Mouse (Mus musculus): ENCODE measurements around the gene Tmprss7.

The Tmprss7 gene

DNA sequence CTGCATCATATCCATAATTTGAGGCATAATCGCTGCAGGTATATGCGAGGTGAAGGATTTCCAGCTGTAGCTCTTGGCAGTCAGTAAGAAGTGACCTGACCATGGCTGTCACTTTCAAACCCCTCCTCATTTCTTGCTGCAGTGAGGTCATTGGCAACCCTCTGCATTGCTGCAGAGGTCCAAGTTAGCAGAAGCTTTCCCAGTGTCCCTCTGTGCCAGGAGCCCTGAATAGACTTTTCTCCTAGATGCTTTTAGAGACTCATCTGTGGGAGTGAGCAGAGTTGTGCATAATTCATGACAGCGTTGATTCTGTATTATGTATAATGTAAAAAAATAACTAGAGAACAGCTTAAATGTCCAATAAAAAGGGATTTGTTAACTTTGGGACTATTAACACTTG lies 8.2 kb downstream of the Tmprss7 start:
- no peak for DNase-seq (ENCODE audit: low spot score)

DNA sequence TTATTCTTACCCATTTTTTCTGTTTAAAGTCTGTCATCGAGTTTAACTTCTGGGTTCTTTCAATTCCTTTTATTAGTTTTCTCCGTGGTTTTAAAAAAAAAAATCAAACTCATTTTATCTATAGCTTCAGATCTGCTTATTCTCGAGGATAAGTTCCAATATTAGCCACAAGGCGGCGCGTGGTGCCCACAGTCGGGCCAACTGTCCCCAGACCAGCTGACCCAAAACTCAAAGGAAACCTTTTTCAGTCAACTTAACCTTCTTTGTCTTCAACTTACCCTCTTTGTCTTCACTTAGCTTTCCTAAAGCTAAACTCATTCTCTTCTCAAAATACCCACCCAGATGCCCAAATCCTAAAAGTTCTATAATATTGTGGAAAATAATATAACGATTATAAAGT lies 8.6 kb downstream of the Tmprss7 start:
- DNase-seq (ENCODE audit: low spot score), result peak; percentile 73

DNA sequence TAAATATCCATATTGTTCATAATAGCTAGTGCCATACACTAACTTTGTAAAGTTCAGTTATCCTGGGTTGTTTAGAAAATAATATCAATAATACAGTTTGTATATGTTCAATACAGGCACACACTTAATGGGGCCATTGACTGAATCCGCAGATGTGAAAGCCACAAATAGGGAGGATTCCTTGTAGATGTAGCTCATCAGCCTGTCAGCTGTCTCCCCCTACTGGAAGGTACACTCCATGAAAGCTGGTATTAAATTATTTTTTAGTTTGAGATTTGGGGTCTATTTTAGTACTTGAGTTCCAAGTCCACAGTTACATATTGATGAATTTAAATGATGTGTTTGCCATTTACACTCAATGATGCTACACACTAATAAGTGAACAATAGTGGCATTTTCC lies 17.0 kb downstream of the Tmprss7 start:
- DNase-seq (ENCODE audit: low spot score), result no peak

DNA sequence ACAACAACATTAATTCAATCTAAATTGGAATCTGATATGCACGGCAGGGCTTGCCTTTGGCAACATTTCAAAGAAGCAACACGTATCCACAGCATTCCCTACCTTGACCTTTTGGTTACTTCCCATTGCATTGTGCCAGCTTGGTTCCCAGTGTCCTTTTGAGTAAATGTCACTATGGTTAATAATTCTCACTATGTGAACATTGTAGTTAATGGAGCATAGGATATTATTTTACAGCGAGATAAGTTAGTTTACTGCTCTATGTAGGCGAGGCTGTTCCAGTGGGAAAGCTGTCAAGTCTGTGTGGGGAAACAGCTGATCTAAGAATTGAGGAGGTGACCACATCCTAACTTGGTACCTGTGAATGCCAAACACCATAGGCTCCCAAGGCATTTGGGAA lies 23.5 kb downstream of the Tmprss7 start:
- DNase-seq (ENCODE audit: low spot score), result no peak

DNA sequence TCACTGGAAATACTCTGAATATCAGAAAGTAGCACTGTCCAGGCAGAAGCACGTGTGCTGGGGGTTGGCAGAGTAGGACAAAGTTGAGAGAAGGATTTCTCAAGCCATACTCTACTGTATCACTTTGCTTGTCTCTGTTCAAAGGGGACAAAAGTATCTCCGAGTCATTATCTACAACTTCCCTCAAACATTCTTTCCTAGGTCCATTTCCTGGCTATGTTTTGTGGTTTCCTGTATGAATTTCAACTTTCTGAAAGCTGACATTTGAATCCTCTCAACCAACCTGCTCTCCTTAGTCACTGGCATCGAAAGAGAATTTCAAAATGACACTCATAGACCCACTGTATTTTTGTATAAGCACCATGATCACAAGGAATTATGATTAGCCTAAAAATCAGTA lies 25.3 kb downstream of the Tmprss7 start:
- DNase-seq (ENCODE audit: low spot score), result no peak

DNA sequence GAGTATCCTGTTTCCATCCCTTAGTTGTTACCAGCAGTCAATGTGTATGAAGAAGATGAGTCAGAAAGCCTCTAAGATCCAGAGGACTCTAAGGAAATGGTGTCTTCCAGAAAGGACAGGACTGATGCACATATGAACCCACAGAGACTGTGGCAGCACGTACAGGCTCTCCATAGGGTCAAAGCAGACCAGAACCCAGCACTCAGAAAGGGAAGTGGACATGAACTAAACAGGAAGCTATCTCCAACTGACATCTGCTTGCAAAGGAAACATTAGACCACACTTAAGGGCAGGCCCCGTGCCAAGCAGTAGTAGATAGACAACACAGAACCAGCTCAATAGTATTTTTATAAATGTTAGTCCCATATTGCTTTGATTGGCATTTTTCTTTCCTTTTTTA lies 27.3 kb downstream of the Tmprss7 start:
- DNase-seq (ENCODE audit: low spot score), result no peak

DNA sequence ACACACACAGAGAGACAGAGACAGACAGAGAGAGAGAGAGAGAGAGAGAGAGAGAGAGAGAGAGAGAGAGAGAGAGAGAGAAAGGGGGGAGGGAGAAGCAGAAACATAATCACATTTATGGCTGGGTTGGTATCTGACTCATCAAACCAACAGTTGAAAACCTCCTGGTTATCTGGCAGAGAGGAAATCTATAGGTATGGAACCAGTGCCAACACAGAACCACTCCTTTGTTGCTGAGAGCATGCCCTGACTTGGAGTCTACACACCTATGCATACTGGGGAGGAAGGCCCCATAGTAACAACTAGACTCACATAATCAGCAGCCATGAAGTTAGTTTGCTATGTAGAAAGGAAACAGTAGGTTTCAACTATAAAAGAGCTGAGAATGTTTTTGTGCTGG lies 31.1 kb downstream of the Tmprss7 start:
- no peak for DNase-seq (ENCODE audit: low spot score)

DNA sequence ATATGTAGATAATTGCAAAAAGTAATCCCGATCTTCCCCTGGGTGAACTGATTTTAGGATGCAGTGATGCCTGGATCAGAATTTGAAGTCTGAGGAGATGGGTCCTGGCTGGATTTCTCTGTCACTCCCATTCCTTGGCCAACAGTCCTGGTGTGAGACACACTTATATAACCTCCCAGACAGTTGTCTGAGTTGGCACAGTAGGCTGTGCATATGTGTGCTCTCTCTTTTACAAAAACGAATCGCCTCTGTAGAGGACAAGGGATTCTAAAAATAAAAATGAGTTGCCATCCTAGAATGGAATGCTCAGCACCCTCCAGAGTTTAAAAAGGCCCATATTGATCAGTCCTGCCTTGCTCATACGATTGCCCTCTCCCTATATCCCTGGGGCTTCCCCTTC lies 33.9 kb downstream of the Tmprss7 start:
- DNase-seq (ENCODE audit: low spot score), result no peak

DNA sequence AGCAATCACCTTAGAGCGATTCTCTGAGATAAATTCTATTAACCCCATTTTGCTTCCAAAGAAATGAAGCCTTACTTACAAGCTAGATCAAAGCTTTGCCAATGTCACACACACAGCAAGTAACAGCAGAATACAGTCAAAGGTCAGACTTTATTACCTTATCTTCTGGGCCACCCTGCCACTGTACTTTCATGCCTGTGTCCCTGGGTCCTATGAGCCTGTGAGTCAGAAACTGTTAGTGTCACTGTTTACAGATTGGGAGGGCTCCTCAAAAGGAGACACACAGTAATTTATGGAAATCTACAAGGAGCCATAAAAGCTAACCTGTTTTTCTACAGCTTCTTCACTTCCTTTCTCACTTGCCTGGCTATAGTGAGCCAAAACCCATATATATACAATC lies 35.2 kb downstream of the Tmprss7 start:
- no peak for DNase-seq (ENCODE audit: low spot score)

DNA sequence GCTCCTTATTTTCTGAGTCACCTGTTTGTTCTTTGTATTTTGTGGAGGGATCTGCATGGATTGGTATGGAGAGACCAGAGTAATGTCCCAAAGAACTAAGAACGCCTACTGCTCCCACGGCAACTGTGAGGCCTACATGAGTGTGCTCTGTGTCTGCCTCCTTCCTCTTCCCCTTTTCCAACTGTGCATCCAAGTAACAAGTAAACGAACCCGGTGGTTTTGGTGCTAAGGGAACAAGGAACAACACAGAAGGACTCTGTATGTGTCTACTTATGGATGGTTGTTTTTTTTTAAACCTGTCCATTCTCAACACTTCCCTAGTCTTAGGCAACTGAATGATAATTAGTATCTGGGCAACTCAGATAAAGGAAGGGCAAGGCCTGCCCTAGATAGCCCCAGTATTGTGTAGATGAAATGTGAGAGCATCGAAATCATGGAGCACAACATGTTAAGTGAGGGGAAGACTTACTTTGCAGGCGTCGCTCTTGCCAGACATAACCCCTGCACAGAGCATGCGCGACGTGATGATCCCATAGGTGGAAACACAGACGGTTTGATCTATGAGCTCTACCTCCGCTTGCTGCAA lies 35.8 kb downstream of the Tmprss7 start:
- DNase-seq (ENCODE audit: low spot score), result no peak

DNA sequence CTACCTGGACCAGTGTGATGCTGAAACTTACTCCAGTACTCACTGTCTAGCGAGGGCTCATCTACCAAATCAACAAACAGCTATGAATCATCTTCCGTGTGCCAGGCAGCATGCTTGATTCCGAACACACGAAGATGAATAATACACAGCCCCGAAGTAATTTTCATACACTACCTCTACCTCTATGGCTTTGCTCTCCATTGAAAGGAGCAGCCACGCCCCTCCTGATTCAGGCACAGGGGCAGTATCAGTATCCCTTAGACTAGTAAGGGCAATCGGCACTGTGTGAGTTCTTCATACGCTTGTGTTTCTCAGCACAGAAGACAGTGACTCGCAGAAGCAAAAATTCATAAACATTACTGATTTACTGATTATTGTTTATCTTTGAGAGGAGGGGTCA lies 39.0 kb downstream of the Tmprss7 start:
- no peak for DNase-seq (ENCODE audit: low spot score)

DNA sequence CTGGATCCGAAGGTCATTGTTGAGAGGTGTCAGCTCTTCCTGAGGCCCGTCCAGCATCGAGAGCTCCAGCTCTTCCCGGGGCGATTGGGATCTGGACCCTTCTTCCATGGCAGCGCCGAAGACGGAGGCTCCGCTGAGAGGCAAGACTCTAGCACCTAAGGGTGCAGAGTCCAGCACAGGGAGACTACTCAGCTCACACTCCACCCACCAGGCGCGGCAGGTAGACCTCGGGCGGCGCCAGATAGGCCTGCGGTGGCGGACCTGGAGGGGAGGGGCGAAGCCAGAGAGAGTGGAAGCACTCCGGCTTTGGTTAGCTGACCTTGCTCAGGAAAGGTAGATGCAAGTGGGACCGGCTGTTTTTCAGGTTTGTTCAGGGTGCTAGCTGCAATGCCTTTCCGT lies 39.5 kb downstream of the Tmprss7 start, which contains the start of gene BC016579:
BC016579 (minus strand) TSS at position 135 of the 399 bp plus-strand sequence.
- DNase-seq (ENCODE audit: low spot score), result peak; percentile 15

DNA sequence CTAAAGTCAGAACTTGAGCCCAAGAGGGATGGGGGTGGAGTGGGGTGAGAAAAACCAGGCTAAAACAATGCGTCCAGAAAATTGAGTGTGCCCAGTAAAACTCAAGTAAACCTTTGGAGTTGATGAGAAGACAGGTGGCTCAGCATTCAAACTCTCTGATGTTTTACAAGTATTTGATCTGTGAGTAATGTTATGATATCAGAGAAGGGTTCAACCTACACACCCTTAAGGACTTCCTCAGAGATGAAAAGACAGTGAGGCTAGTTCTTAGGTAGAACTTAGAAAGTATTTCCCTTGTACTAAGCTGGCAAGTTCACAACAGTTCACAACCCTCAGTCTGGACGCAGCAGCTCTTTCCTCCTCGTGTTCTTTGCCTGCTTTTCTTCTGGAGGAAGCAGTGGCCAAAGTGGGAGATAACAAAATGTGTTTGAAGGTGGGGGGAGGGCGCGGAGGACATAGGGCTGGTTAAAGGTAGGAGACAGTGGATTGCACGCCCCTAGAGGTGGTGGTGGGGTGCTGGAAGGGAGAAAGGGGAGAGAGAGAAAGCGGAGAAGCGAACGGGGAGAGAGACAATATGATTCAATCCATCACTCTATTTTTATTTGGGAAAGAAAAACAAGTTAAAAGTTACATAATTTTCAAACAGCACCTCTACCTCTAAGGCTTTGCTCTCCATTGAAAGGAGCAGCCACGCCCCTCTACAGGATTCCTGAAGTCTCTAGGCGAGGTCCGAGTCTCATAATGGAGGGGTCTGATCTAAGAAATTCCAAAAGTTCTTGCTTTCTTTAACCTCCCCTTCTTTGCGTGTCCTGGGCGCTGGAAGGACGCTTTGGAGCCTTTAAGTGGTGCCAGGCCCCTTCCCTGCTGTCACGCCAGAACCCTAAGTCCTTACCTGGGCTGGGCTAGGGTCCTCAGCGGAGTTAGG lies 40.2 kb downstream of the Tmprss7 start:
- no peak for DNase-seq (ENCODE audit: low spot score)

DNA sequence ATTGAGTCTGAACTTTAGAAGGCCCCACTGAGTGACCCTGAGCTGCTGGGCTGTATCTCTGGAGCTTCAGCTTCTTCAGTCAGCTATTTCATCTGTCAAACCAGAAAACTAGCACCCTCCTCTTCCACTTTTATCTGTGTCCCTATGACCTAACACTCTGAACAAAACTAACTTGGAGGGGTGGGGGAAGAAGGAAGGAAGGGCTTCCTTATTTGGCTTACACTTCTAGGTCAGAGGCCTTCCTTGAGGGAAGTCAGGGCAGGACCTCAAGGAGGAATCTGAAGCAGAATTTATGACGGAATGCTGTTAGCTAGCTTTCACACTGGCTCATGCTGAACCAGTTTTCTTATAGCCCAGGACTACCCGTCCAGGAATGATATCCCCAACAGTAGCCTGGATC lies 42.0 kb downstream of the Tmprss7 start:
- no peak for DNase-seq (ENCODE audit: low spot score)

DNA sequence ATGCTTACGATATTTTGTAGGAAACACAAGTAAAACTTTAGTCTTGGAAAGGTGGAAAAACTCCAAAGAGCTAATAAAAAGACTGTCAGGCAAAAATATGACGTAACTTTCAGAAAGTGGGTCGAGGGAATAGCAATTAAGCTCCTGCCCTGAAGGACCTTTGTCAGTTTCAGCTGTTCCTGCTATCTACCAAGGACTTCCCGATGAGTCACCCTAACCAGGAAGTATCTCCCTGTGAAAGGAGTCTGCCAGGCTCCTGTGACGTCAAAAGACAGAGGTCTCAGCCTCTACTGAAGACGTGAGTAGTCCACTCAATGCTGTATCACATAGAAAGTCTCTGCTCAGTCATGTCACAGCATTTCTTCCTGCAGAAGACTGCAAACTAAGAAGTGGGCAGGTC lies 49.1 kb downstream of the Tmprss7 start:
- DNase-seq (ENCODE audit: low spot score), result no peak

DNA sequence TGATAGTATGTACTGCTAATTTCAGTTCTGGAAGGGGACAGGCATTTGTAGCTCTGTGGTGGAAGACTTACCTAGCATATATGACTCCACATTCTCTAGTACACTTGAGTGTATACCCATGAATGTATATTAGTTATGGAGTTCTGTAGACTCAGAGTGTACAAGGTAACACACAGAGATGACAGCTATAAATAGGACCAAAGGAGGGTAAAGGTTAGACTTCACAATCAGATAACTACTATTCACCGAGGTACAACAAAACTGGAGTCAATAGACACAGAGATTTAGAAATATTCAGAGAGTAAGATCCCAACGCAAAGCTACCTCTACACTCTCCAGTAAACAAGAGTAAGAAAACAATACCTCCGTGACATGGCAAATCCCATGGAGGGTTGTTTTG lies 49.5 kb downstream of the Tmprss7 start:
- DNase-seq (ENCODE audit: low spot score), result no peak

DNA sequence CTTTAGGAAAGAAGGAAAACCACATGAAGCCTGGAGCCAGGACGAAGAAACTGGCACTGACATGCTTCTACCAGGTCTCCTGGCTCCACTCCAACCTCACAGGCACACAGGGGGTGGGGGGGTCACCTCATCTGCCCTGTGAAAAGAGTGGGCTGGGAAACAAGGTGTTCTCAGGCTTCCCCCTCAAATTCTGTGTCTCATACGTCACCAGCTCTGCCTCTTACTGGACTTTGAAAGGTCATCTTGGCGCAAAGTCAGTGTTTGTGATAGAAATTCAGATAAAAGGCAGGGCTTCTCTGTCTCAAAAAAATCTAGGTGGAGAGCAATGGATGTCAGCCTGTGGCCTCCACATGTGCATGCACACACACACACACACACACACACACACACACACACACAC lies 52.2 kb downstream of the Tmprss7 start:
- no peak for DNase-seq (ENCODE audit: low spot score)

DNA sequence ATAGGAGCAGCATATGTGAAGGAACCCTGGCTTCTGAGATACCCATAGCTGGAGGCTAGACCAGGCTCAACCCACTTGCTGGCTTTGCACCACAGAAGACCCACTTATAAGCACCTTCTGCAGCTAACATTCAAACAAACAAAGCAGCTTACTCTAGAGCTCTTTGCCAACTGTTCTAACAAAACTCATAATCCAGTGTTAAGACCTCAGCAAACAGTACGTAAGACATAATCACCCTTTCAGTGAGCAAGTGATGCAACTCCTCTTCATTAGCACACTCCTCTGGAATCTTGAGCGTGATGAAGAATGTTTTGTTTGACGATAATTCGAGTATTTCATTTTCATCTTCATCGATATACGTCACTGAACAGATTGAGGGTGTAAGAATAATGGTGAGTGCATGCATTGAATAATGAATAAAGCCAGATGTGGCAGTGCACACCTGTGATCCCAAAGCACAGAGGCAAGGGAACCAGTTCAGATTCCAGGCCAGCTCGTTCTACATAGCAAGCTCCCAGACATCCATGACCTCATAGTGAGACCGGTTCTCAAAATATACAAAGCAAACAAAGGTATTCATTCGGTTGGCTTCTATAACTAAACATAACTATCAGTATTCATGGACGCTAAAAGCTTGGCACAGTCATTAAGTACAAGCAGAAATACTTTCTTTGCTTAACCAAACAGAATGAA lies 53.2 kb downstream of the Tmprss7 start:
- no peak for DNase-seq (ENCODE audit: low spot score)

DNA sequence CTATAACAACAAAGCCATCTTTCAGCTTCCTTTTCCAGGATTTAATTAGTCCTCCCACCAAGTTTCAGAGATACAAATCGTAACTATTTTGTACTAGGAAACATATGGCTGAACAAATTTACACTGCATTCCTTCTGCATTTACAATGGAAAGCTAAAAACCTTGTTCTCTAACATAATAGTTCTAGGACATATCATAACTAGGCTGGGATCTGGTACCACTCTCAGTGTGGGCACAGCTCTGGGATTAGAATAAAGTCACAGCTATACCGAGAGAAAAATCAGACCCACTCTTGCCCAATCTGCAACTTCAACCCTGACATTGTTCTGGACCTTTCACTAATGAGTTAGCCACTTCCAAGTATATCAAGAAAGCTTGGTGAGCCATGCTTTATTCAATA lies 57.6 kb downstream of the Tmprss7 start:
- no peak for DNase-seq (ENCODE audit: low spot score)

DNA sequence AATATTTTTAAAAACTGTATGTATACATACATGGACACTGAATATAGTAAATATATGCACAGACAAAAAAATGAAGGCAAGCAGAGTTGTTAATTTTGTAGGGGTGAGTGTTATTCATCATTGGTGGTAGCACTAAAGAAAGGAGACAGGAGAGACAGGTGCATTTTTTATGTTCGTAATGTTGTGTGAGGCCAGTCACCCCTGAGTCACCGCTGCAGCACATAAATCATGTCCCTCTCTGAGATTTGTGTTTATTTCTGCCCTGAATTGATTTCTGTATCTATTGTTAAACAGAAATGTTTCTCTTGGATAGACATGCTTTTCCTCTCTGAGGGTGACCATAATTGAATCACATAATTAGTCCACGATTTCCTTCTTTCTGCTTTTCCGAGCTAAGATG lies 61.0 kb downstream of the Tmprss7 start:
- no peak for DNase-seq (ENCODE audit: low spot score)

DNA sequence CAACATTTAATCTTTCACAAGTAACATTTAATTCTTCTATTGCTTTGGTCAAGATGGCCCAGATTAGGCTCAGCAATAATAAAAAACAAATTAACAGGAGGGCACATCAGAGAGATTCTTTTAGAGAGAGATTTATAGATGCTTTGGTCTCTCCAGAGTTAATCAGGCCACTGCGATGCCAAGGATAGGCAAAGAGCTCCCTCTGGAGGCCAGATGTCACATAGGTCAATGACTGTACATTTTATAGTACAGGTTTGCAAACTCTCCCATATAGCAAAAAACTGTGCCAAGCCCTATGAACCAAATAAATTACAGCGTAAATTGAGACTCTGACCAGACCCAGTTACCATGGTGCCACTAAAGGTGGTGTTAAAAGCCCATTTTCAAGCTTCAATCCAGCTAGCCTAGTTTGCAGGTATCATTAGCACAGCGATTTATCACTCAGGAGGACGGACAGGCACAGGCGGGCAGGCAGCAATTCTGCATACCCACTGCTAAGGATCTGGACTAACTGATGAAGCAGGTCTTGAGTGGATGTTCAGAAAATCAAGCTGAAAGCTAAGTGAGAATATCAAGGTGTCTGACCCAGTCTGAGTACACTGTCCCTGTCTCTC lies 63.0 kb downstream of the Tmprss7 start:
- DNase-seq (ENCODE audit: low spot score), result peak; percentile 54

DNA sequence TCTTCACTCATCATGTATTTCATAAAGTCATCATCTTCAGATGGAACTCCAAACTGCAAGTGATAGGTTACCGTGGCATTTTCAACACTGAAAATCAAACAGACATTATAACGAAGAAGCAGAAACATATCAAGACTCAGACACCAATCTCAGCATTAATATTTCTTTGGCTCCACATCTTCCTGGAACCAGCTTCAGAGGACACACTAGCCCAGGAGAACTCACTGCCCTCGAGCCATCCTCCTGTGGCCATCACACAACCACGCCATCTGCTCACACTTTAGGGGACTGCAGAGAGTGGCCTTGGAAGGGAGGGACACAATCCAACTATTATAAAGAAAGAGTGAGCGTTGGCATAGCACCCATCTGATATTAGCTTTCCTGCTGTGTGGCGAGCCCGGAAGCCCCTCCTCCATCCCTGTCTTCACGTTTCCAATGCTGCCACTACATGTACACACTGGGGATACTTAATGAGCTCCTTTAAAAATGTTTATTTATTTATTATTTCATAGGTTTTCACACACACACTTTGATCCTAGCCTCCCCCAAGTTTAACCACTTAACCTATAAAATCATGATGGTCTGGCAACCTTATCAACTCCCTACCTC lies 63.9 kb downstream of the Tmprss7 start:
- DNase-seq (ENCODE audit: low spot score), result no peak

Measured in urinary bladder, postnatal 25 days (tissue).